Mouse (Mus musculus): ENCODE measurements at regions not wholly inside any gene's neighbourhood (a gene's known extent, or its start where the extent isn't known, plus 50 kb on each side); places are given as distances from the start of the nearest gene placed in this dataset.

DNA sequence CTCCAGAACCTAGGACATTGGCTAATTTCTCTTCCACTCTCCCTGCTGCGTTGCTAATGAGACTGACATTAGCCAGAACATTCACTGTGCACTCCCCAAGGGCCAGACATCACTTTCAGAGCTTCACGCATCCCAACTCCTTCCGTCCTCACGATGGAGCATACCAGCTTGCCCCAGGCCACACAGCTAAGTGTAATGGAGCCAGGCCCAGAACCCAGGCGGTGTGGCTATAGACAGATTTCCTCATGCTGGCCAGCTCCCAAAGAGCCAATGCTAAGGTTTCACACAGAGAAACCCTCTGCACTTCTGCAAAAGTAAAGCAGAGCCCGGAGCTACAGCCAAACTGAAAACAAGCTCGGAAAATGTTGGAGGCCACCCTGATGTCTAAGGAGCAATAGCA lies 139.1 kb downstream of the Vegfa start:
- TF ChIP-seq CTCF (IDR thresholded peaks at IDR 0.05; ENCODE audit: extremely low read depth, insufficient read depth, low read length) = no peak
- TF ChIP-seq POLR2A (IDR thresholded peaks at IDR 0.05; ENCODE audit: extremely low read depth, insufficient read depth, low read length) = no peak
